Mouse (Mus musculus): Measurements from ENCODE around the gene Ube2e2.

GRCm38 (mm10) chr14:18826753-18827152, 67.3 kb downstream of the Ube2e2 start:
- TF ChIP-seq CTCF (IDR thresholded peaks at IDR 0.05; ENCODE audit: low read depth, low read length) (no peak), GATA1 (IDR thresholded peaks at IDR 0.05; ENCODE audit: borderline replicate concordance, low read length) (no peak), POLR2AphosphoS5 (IDR thresholded peaks at IDR 0.05; ENCODE audit: insufficient replicate concordance, low read depth, low read length) (no peak), TAL1 (conservative IDR thresholded peaks at IDR 0.05; ENCODE audit: low read depth, low read length) (no peak)

All from G1E (cell line).